In genomic region chr17:12118131-12118530, GRCm38 (mm10) we compare ENCODE assay signal across 8 mouse cellular contexts. TPM values are rescaled to one million over a fixed set of nuclear protein-coding genes. Genes with fewer than 3 reads are reported as not detected.
A peak's percentile ranks its signal among the peaks of the same experiment; 100 is the strongest.
DNase-seq lines count a peak whose midpoint lies in the region; ATAC-seq and TF ChIP-seq lines count a peak whose summit lies in the region.

No protein-coding gene starts in this region.

- H3K27me3 ChIP-seq in heart, embryonic 13.5 days (replicated peaks) = no peaks in the 10 kb centered on the region
- H3K27me3 ChIP-seq in liver, embryonic 14.5 days (ENCODE audit: control insufficient read depth, insufficient read depth, low read length) = no peaks in the 10 kb centered on the region
- no peaks in the 10 kb centered on the region for H3K27me3 ChIP-seq in stomach, embryonic 15.5 days (replicated peaks)

- 8% methylated on average over 9 of the region's 9 CpGs for WGBS in heart, embryonic 13.5 days
- 4% methylated on average over 9 of the region's 9 CpGs for WGBS in liver, embryonic 14.5 days (ENCODE audit: insufficient replicate concordance)
- 5% methylated on average over 9 of the region's 9 CpGs for WGBS in stomach, embryonic 15.5 days

- H3K4me3 ChIP-seq in heart, embryonic 13.5 days = peak overlapping the region; percentile 74
- H3K4me3 ChIP-seq in liver, embryonic 14.5 days (ENCODE audit: insufficient read depth in 1 of 2, low read depth in 2 of 2, low read length in 2 of 2) = peak overlapping the region; percentile 86 to 99
- H3K4me3 ChIP-seq in stomach, embryonic 15.5 days (replicated peaks) = peak overlapping the region; percentile 65

- peaks cover 20% of the 10 kb centered on the region for H3K4me1 ChIP-seq in heart, embryonic 13.5 days
- peaks cover 28 to 29% of the 10 kb centered on the region in 2 experiments for H3K4me1 ChIP-seq in liver, embryonic 14.5 days (replicated peaks; ENCODE audit: control insufficient read depth in 2 of 2, insufficient read depth in 2 of 2, low read length in 1 of 2)
- H3K4me1 ChIP-seq in stomach, embryonic 15.5 days = peaks cover 6% of the 10 kb centered on the region

- H3K36me3 ChIP-seq in heart, embryonic 13.5 days = no peaks in the 10 kb centered on the region
- no peaks in the 10 kb centered on the region for H3K36me3 ChIP-seq in liver, embryonic 14.5 days (replicated peaks; ENCODE audit: control insufficient read depth, insufficient read depth, low read depth)
- H3K36me3 ChIP-seq in stomach, embryonic 15.5 days = no peaks in the 10 kb centered on the region

- ATAC-seq in heart, embryonic 13.5 days (ENCODE audit: extremely low read depth, insufficient number of reproducible peaks, low FRiP score, low TSS enrichment) = no peak
- no peak for ATAC-seq in liver, embryonic 14.5 days (ENCODE audit: insufficient read depth)
- no peak for ATAC-seq in stomach, embryonic 15.5 days (ENCODE audit: insufficient read depth, low FRiP score, low read depth)

- peak overlapping the region; percentile 88 for H3K9ac ChIP-seq in heart, embryonic 13.5 days
- H3K9ac ChIP-seq in liver, embryonic 14.5 days (replicated peaks) = peak overlapping the region; percentile 98
- no peak overlapping the region for H3K9ac ChIP-seq in stomach, embryonic 15.5 days

- no peak for TF ChIP-seq CTCF in liver, embryonic 14.5 days (IDR thresholded peaks at IDR 0.05; ENCODE audit: low read depth)

- DNase-seq in heart, postnatal 4 days = no peak
- DNase-seq in embryo, embryonic 10.5 days (ENCODE audit: low spot score) = peak; percentile 44
- DNase-seq in hindlimb bud, embryonic 11.5 days (ENCODE audit: extremely low spot score, low read depth, low spot score) = peak; percentile 14
- DNase-seq in liver, embryonic 14.5 days (ENCODE audit: low read depth in 3 of 3, low spot score in 3 of 3) = no peak
- no peak for DNase-seq in cerebellum, adult 8-10 months
- DNase-seq in right cerebral cortex, adult 18-20 months = no peak

- peak overlapping the region; percentile 93 for H3K27ac ChIP-seq in heart, embryonic 13.5 days (replicated peaks)
- H3K27ac ChIP-seq in liver, embryonic 14.5 days = peak overlapping the region; percentile 90
- H3K27ac ChIP-seq in stomach, embryonic 15.5 days = peak overlapping the region; percentile 92; the same call in 1 of the 2 replicates

- peak overlapping the region; percentile 96 for H3K4me2 ChIP-seq in heart, embryonic 13.5 days
- H3K4me2 ChIP-seq in liver, embryonic 14.5 days (ENCODE audit: low read depth) = peak overlapping the region; percentile 100
- H3K4me2 ChIP-seq in stomach, embryonic 15.5 days = peak overlapping the region; percentile 95

- H3K9me3 ChIP-seq in heart, embryonic 13.5 days = no peaks in the 10 kb centered on the region
- H3K9me3 ChIP-seq in liver, embryonic 14.5 days (ENCODE audit: control insufficient read depth, low read length) = peaks cover 3% of the 10 kb centered on the region
- H3K9me3 ChIP-seq in stomach, embryonic 15.5 days = no peaks in the 10 kb centered on the region

- TF ChIP-seq EP300 in liver, embryonic 14.5 days (IDR thresholded peaks at IDR 0.05; ENCODE audit: low read depth) = no peak

RNA-seq across cellular contexts. Expression of gene Agpat4, which starts 0.4 kb away (rescaled TPM):
- 16.8 and 16.9 TPM in 2 replicates for polyA plus RNA-seq in heart, embryonic 13.5 days (2015; fragmentation: Nextera tagmentation; extraction: Ambion mirVana)
- total RNA-seq in heart, postnatal 4 days (2021) = 1 to 10 TPM; 7.8 to 8.9 TPM
- polyA plus RNA-seq in liver, embryonic 14.5 days (2012; rRNA removed) = 15.0 and 16.2 TPM in 2 replicates
- polyA plus RNA-seq in liver, embryonic 14.5 days (2014; fragmentation: Nextera tagmentation; extraction: Ambion mirVana) = 10.5 and 12.1 TPM in 2 replicates
- 30.3 and 32.5 TPM in 2 replicates for polyA plus RNA-seq in stomach, embryonic 15.5 days (2015; fragmentation: Nextera tagmentation; extraction: Ambion mirVana)

Comparison
In these comparisons a context has a peak if more than half of its experiments do, and no peak if none do; other contexts are left out.
1. DNase-seq: peak in embryo, embryonic 10.5 days (single experiment) and hindlimb bud, embryonic 11.5 days (single experiment); none in heart, postnatal 4 days (single experiment), liver, embryonic 14.5 days (0 of 3), cerebellum, adult 8-10 months (single experiment) and right cerebral cortex, adult 18-20 months (single experiment).
2. Peak in every context shown above with its lines, with median percentiles within 50 percentile points of each other: H3K27ac ChIP-seq, H3K4me2 ChIP-seq and H3K4me3 ChIP-seq.